Mouse (Mus musculus): ENCODE measurements at regions not wholly inside any gene's neighbourhood (a gene's known extent, or its start where the extent isn't known, plus 50 kb on each side); places are given as distances from the start of the nearest gene placed in this dataset.

DNA sequence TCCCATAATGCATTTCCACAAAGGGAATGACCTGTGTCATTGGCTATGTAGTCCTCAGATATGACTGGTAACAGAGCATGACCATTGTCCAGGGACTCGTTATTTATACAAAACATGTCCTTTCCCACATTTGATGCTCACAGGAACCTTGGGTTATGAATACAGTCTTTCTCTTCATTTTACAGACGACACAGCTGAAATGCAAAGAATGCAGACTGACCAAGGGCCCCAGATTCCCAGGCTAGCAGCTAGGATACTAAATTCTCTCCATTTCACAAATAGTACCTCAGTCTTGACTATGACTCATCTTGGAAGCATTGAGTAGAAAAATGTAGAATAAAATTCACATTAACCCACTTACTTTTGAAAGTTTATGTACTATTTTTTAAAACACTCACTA lies 182.7 kb upstream of the Sox4 start:
- no peak for DNase-seq (ENCODE audit: low spot score in 2 of 2)

DNA sequence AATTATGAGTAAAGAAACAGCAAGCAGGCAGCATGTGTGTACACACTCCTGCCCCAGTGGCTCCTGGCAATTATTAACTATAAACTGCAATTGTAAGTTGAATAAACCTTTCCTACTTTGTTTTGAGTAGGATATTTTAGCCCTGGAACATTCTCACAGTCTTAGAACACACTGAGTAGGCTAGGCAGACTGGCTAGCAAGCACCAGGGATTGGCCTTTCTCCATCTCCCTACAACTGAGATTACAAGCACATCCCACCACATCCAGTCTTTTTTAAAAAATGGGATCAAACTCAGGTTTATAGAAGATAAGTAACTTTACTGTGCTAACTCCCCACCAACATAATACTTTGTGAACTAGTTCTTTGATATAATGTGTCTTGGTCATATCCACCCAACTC lies 174.0 kb upstream of the Sox4 start:
- no peak for DNase-seq (ENCODE audit: low spot score in 2 of 2)

DNA sequence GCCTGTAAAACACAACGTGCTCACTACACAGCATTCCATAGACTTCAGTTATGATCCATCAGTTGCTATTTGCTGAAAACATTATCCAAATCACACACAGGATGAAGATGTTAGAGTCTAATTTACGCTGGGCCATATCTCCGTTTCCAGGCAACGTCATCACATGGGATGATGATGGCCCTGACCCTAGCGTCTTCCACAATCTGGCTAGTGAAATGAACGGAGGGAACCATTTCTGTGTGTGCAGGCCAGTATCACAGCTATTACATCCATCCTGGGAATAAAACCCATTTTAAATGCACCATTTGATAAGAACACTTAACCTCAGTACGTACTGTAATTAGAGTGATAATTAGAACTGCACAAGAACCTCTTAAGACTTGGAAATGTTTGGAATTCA lies 170.0 kb upstream of the Sox4 start:
- DNase-seq (ENCODE audit: low spot score in 2 of 2) = no peak

DNA sequence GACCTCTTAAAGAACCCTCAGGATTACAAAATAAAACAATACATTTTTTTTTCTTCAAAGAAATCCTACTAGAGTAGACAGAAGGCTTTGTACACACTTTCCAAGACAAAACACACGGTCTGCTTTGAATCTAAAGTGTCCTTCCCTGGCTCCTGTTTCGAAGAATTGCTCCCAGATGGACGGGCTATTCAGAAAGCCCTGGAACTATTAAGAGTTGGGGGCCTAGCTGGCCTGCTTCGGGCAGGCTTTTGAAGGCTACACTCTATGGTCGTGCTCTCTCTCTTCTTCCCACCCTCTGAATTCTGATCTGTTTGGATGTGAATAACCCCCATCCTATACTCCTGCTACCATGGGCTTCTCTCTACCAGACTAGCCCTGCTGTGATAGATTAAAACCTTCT lies 167.6 kb upstream of the Sox4 start:
- no peak for DNase-seq (ENCODE audit: low spot score in 2 of 2)

DNA sequence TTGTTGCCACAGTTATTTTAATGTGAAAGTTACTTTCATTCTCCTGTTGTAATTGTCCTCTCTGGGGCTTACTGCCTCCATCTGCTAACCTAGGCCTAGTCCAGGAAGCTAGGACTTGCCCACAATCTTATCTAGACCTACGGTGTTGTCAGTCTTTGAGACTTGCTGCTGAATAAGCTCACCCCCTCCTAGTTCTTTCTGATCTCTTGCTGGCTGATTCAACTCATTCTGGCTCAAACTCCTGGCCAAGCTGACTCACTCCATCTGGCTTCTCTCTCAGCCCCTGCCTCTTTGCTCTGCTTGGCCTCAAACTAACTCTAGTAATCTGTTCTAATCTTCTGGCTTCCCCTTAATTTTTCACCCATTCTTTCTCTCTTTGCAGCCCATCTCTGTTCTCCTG lies 165.8 kb upstream of the Sox4 start:
- DNase-seq (ENCODE audit: low spot score in 2 of 2) = no peak

DNA sequence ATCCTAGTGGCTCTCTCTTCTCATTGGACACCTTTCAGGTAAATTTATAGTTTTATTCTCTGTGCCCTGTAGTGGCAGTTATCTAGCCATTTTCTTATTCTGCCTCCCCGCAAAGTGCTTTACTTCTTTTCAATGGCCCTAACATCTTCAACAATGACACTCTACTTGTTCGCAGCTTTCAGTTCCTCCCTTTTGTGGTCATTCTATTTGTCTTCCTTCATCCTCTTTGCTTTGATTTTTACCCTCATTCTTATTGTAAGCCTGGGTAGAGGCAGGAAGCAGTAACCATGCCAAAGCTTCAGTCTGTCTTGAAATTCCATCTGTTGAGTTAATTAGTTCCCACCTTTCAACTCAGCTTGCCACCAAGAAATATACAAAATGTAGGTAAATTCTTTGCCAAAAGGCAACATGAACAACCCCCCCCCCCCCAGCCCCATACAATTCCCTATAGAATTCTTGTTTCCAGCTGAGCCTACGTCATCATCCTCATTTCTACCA lies 161.5 kb upstream of the Sox4 start:
- DNase-seq (ENCODE audit: low spot score in 2 of 2) = no peak

DNA sequence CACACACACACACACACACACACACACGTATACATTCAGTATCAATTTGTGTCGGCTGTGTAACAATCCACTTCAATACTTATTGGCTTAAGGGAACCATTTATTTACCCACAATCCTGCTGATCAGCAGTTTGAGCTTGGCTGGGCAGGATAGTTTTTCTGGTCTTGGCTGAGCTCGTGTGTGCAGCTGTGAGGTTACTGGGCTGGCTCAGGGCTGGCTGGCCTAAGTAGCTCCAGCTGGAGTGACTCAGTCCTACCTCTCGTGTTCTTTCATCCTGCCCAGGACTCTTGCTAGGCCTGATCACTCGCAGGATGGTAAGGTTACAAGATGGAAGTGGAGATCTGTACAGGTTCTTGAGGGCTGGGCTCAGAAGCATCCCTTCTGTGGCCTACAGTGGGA lies 156.6 kb upstream of the Sox4 start:
- DNase-seq (ENCODE audit: low spot score in 2 of 2) = peak; percentile 21 to 45

DNA sequence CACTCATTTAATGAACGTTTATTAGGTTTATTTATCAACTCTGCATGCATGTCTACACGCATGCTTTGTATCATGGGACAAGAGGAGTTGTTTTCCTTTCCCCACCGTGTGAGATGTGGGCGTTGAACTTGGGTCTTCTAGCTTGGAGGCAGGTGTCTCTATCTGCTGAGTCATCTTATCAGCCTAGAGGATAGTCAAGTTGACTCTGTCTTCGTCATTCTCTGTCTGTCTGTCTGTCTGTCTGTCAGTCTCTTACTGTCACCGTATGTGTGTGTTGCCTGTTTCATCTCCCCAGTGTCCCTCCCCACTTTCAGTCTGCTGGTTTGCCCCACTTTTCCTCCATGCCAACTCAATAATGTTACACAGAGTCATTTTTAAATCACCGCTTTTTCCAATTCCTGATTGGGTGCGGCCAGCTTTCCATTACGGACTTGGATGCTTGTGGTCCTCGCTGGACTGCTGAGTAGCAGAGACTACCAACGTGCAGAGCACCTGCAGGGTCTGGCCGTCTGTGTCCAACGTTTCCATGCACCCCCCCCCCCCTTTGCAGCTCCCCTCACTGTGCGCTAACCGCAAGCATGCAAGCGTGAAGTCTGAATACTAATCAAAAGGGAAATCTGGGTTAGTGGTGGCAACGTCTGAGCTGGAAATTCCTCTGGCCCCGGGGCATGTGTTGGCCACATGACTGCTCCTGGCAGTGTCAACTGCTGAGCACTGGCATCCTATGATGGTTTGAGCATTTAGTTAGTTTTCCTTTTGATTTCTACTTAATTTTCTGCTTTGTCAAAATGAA lies 155.7 kb upstream of the Sox4 start:
- DNase-seq (ENCODE audit: low spot score in 2 of 2) = no peak

DNA sequence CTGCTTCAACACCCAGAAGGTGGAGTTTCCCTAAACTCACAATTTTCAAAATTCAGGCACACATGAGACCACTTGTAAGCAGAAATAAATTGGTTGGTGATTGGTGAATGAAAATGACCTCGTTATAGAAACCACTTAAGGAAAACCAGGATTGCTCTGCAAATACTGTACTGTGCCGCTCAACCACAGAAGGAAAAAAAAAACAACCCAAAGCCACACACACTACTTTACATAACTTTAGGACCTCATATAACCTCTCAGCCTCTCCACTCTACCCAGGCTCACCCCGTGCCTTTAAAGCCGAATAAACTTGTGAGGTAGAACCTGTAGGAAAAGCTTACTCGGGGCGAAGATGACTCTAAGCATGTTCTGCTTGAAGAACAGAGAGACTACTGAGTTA lies 154.7 kb upstream of the Sox4 start:
- no peak for DNase-seq (ENCODE audit: low spot score in 2 of 2)

DNA sequence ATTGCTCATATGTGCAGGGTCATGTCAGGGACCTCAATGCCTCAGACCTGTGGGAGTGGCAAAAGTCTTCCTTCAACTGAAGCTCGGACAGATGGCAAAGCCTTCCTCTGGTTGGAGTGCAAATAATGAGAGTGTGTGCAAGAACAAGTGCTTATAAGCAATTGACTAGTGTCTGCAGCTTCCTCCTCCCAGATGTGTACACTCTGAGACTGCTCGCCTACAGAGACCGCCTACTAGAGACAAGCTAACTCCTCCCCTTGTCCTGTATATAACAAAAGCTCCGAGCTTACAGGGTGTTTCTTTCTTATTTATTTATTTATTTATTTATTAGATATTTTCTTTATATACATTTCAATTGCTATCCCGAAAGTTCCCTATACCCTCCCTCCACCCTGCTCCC lies 138.7 kb upstream of the Sox4 start:
- no peak for DNase-seq (ENCODE audit: low spot score in 2 of 2)

DNA sequence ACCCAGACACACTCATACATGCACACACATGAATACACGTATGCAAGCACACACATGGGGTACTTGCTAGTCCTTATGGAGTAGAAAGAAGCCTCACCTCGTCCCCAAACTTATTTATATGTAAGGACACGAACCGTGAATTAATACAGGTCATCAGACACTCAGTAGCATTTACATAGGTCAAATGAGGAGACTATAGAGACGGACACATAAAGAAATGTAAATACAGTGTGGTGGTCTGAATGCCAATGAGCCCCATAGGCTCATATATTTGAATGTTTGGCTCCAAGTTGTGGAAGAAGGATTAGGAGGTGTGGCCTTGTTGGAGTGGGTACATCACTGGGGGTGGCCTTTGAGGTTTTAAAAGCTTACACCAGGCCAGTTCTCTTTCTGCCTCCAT lies 133.3 kb upstream of the Sox4 start:
- no peak for DNase-seq (ENCODE audit: low spot score in 2 of 2)

DNA sequence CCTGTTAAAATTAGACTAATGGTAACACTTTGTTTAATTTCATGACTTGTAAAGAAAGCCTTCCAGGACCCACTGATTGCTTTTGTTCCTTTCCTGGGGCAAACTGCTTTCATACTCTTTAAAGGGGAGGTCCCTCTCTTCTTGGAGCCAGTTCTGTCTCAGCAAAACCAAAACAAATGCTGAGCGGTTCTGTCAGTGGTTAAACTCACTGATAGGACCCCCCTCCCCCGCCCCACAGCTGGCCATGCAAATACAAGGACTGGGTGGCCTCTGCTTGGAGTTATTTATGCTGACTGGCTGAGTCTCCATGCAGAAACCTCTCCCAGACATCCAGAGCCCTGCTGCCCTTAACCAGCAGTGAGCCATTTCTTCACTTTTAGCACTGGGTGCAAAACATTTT lies 127.6 kb upstream of the Sox4 start:
- DNase-seq (ENCODE audit: low spot score in 2 of 2) = no peak

DNA sequence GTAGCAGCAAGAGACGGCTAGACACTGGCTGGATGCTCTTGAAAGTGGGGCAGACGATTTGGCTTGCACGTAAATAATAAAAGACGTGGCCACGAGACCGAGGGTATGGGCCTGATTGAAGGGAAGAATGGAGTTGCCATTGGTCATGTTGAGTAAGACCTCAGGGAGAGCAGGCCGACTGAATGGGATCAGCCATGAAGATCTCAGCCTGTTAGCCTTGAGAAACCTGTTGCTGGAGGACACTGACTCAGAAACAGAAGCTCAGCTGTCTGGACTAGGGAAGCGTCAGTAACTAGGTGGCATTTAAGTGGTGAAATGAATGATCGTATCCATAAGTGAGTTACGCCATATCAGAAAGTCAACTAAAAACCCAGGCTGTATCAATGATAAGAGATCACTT lies 126.3 kb upstream of the Sox4 start:
- DNase-seq (ENCODE audit: low spot score in 2 of 2) = no peak

DNA sequence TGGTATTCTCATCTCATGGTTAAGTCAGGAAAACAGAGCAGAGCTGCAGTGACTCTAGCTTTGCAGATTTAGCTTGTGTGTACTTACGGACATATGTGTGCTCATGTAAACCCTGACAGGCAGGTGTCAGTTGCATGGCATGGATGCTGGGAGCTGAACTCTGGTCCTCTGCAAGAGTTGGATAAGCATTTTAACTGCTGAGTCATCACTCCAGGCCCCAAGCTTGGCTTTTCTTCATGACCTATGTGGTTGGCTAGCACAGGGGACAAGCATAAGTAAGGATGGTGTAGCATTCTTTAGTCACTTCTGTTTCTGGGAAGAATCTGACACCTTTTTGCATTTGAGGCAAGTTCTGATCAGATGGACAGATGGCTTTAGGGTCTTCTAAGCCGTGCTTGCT lies 120.1 kb upstream of the Sox4 start:
- DNase-seq (ENCODE audit: low spot score in 2 of 2) = no peak

DNA sequence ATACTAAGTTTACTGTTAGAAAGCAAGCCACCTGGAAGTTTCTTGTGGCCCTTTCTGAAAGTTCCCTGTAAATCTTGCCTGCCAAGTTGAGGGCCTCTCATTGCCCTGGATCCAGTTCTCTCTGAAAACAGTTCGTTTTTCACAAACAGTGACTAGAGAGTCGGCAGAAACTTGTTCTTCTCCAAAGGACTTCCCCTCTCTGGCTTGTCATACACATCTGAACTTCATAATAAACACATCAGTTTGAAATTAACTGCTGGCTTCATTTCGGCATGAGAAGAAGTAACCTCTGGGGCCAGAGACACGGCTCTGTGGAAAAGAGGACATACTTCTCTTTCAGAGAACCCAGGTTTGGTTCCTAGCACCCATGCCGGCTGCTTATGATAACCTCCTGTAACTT lies 110.4 kb upstream of the Sox4 start:
- no peak for DNase-seq (ENCODE audit: low spot score in 2 of 2)

DNA sequence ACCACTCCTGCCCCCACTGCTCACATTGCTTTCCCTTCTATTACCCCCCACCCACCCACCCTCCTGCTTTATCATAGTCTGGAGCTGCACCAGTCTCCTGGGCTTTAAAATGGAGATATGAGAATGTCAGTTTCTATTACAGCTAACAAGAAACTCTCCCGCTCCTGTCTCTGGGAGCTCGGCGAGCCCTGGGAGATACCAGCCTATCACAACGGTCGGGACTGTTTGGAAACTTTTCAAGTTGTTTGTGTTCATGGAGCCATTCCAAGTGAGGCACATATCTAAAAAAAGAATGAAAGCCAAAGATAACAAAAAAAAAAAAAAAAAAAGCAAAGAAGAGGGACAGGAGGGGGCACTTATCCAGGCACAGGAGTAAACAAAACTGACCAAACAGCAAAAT lies 105.2 kb upstream of the Sox4 start:
- DNase-seq (ENCODE audit: low spot score in 2 of 2) = no peak

DNA sequence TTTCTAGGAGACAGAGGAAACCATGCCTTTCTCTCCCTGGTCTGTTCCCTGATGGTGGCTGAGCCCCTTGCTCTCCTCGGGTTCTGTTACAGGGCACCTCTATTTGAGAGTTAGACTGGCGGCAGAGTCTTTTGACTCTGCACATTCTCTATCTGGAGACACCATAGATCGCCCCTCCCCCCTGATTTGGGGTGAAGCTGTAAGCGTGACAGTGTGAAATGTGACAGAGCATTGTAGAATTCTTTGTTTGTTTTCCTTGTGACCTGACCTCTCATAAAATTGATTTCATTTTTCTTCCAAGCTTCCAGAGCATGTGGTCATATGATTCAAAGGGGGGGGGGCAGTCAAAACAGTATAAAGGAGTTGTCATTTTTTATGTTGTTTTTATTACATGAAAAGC lies 96.2 kb upstream of the Sox4 start:
- DNase-seq (ENCODE audit: low spot score in 2 of 2) = no peak

DNA sequence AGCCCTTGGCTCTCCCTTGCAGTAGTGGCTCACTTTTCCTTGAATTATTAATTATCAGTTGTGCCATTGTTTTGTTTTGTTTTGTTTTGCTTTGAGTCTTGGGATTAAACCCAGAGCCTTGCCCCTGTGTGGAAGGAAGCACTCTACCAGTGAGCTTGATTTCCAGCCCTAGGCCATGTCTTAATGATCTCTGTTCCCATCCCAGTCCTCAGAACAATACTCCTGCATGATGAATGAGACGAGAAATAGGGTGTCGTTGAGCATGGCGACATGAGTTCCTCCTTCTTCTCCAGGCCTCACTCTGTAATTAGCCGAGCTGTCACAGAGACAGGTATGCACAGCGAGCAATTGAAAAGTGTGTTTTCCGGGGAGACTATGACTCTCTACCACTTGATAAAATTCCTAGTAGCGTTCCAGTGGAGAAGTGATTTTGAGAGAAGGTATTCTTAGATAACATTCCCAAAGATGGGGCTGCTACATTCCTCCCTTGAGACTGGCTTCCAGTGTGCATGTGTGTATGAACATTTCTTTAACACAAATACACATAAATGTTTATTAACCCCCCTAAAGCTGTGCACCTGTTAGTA lies 95.6 kb upstream of the Sox4 start:
- DNase-seq (ENCODE audit: low spot score in 2 of 2) = no peak

DNA sequence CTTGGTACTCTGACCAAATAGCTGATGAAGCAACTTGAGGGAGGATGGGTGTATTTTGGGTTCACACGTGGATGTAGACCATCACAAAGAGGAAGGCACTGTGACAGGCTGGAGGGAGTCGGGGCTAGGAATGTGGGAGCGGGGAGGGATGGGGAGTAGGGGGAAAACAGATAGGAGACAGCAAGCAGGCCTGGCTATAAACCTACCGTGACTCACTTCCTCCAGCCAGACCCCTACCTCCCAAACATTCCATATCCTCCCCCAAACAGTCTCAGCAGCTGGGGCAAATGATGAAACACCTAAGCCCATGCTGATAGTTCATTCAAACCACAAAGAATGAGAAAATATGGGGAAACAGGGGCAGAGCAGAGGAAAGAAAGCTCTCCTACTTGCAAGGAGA lies 91.1 kb upstream of the Sox4 start:
- no peak for DNase-seq (ENCODE audit: low spot score in 2 of 2)

DNA sequence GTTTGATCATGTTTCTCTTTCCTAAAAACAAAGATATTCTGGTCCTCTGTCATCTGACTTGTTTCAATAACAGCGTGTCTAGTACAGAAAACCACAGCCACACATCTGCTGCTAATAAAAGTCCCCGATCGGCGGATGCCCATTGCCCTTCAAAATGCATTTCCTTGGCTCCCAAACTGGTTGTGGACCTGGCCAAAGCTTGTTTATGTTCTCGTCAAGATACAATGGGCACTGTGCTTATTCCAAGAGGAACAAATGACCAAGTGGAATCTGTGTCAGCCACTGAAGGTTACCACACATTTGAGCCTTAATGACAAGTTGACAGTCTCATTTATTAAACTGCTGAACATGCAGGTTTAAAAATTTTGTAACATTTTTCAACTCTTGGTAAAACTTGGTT lies 86.8 kb upstream of the Sox4 start:
- DNase-seq (ENCODE audit: low spot score in 2 of 2) = no peak

DNA sequence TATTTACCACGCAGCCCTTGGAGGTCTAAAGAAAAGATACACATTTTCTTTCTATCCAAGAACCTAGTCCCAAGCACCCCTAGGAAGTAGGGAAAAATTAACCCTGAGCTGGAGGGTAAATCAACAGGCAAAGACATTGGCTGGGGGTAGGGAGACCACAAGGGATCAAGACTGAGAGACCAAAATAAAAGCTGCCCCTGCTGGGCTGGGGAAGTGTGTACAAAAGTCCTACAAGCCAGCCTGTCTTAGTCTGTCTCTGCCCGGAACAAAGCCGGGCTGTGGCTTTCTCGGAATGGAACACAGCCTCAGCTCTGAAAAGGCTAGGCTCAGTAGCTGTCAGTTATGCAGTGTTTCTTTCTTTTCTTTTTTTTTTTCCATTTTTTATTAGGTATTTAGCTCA lies 81.4 kb upstream of the Sox4 start:
- DNase-seq (ENCODE audit: low spot score in 2 of 2) = no peak

DNA sequence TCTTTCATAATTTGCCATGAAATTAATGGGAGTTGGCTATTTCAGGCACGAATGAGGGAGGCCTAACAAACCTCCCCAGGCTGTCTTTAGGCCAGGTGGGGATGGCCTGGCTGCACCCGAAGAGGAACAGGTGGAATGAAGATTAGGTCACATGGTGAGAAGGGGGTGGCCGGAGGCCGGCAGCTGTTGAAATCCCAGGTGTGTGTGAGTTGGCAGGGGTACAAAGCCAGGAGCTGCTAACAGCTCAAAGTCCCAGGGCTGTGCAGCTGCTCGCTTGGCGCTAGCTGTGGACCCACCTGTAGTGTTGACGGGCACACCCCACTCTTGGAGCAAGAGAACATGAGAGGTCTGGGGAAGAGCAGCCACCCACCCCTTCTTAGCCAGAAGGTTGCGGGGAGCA lies 80.9 kb upstream of the Sox4 start:
- peak in 1 of 2 experiments; percentile 24 for DNase-seq (ENCODE audit: low spot score in 2 of 2)

DNA sequence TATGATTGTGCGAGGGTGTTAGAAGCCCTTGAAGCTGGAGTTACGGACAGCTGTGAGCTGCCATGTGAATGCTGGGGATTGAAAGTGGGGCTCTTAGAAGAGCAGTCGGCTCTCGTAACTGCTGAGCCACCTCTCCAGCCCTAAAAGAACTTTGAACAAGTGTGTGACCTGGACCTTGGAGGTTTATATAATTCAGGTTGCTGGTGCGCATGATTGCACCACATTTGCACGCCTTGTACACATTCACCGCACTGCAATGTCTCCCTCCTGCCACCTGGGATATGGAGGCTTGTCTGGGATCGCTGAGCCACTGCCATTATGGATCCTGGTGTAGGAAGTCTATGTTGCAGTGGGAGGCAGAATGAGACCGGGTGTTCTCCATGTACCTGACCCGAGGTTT lies 73.6 kb upstream of the Sox4 start:
- no peak for DNase-seq (ENCODE audit: low spot score in 2 of 2)
